Mouse (Mus musculus): ENCODE measurements around the gene Gamt. TPM values are rescaled to one million over a fixed set of nuclear protein-coding genes. Genes with fewer than 3 reads are reported as not detected.
A peak's percentile ranks its signal among the peaks of the same experiment; 100 is the strongest.

Gamt gene
- total RNA-seq (2021) = 10 to 100 TPM; 43.1 to 54.7 TPM

GRCm38 (mm10) chr10:80260642-80261584, at the start of gene Gamt, which contains the start of gene Dazap1:
TSS of gene Gamt (minus strand) at chr10:80261012.
TSS of gene Dazap1 (plus strand) at chr10:80261486.
- peak; percentile 82 to 88 for DNase-seq (ENCODE audit: extremely low spot score in 1 of 2, low spot score in 1 of 2)

DNA sequence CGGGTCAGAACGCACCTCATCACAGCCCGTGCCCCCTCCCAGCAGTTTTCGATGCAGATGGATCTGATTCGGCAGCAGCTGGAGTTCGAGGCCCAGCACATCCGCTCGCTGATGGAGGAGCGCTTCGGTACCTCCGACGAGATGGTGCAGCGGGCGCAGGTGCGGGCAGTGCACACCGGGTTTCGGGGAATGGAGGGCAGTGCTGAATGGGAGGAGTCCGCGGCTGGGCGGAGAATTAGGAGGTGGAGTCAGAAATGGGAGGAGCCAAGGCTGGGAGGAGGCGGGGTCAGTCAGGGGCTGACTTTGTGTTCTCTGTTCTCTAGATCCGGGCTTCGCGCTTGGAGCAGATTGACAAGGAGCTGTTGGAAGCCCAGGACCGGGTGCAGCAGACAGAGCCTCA, 44.0 kb upstream of the Gamt start:
- no peak for DNase-seq (ENCODE audit: extremely low spot score in 1 of 2, low spot score in 1 of 2)

DNA sequence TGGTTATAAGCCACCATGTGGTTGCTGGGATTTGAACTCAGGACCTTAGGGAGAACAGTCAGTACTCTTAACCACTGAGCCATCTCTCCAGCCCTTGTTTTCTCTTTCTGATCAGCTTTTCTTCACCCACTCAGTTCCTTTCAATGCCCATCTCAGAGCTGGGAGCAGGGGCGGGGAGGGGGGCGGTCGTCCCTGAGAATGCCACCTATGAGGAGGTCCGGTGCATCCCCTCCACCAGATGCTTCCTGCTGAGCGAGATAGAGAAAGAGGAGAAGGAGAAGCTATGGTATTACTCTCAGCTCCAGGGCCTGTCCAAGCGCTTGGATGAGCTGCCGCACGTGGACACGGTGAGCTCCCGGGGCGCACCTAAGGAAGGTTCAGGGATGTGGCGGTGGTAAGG, 43.6 kb upstream of the Gamt start:
- DNase-seq (ENCODE audit: extremely low spot score in 1 of 2, low spot score in 1 of 2) = no peak

GRCm38 (mm10) chr10:80302471-80302881, 41.7 kb upstream of the Gamt start:
- DNase-seq (ENCODE audit: extremely low spot score in 1 of 2, low spot score in 1 of 2) = no peak

- no peak for DNase-seq (ENCODE audit: extremely low spot score in 1 of 2, low spot score in 1 of 2)
These were observed 41.2 kb upstream of the Gamt start for GRCm38 (mm10) chr10:80302082-80302355.

DNA sequence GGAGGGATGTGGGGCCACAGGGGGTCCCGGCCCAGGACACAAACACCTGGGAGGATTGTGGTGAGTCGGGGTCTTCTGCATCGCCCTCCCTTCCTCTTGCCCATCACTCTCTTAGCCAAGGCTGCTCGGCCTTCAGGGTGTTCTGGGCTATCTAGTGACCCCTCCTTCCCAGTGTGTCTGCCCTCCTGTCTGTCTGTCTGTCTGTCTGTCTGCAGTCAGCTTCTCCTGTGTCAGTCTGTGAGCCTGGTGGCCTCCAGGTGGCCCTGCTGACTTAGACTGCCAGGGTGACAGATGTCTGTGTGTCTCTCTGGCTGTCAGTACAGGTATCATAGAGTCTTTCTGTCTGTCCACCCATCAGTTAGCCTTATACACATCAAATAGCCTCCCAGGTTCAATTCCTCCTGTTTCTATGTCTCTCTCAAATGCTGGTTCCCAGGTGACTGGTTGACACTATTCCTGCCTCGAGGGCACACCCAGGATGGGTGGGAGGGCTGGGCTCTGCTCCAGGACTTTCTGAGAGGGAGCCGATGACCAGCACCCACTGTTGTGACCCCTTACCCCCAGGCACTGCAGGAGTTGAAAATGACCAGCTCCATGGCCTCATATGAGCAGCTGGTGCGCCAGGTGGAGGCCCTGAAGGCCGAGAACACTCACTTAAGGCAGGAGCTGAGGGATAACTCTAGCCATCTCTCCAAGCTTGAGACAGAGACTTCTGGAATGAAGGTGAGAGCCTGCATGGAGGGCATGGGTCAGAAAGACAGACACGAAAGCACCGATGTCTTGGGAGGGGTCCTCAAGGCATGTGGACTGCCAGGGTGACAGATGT, 40.7 kb upstream of the Gamt start:
- DNase-seq (ENCODE audit: extremely low spot score in 1 of 2, low spot score in 1 of 2) = no peak

GRCm38 (mm10) chr10:80300672-80301181, 39.9 kb upstream of the Gamt start:
- no peak for DNase-seq (ENCODE audit: extremely low spot score in 1 of 2, low spot score in 1 of 2)

DNA sequence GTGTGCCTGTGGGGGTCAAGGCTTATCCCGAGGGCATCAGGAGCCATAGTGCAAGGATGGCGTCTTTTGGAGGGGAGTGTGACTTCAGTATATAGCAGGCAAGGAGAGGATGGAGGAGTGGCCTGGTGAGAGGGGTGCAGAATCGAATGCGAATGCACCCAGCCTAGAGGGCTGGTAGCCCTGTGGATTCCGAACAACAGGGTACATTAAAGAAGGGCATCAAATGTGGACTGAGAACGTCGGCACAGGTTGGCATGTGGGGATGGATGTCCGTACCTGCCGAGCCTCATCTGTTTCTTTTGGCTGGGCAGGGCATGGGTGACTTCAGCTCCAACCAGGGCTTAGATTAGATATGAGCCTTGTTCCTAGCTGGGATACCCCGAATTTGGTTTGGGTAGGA, 39.0 kb upstream of the Gamt start:
- DNase-seq (ENCODE audit: extremely low spot score in 1 of 2, low spot score in 1 of 2) = no peak

DNA sequence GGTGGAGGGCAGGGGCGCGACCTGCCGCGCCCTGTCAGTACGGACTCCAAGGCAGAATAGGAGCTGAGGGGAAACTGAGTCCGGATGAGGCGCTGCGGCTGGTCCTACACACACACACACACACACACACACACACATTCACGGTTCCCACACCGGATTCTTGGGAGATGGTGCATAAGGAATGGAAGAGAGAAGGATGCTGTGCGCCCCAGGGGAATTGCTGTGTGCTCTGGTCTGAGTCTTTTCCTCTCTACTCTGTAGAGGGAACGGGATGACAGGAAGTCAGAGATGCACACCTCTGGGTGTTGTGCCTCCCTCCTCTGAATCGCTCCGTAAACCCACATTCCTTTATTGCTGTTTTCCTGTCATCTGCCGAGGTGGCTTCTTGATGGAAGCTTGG, 38.5 kb upstream of the Gamt start:
- DNase-seq (ENCODE audit: extremely low spot score in 1 of 2, low spot score in 1 of 2) = no peak

GRCm38 (mm10) chr10:80298571-80299281, 37.9 kb upstream of the Gamt start:
- DNase-seq (ENCODE audit: extremely low spot score in 1 of 2, low spot score in 1 of 2) = peak; percentile 87 to 92

GRCm38 (mm10) chr10:80297526-80298133, 36.8 kb upstream of the Gamt start:
- DNase-seq (ENCODE audit: extremely low spot score in 1 of 2, low spot score in 1 of 2) = no peak

DNA sequence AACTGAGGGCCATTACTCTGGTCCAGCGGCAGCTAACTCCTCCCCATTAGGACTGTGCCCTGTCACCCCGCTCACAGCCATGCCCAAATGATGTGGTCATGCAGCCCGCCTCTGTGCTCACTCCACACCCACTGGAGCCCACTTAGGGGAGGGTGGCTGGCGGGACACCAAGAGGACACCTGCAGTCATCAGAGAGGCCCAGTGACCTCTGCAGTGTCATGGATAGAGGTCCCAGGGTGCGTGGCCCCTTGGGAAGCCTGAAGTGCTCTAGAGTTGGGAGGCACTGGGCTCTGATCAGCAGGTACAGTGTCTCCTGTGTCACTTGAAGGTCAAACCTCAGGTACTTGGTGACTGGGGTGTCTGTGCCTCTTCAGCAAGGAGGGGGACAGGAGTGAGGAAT, 36.0 kb upstream of the Gamt start:
- no peak for DNase-seq (ENCODE audit: extremely low spot score in 1 of 2, low spot score in 1 of 2)

GRCm38 (mm10) chr10:80295618-80296425, 35.0 kb upstream of the Gamt start, which contains the start of gene Apc2:
TSS of gene Apc2 (plus strand) at chr10:80295977.
- peak; percentile 72 to 73 for DNase-seq (ENCODE audit: extremely low spot score in 1 of 2, low spot score in 1 of 2)

DNA sequence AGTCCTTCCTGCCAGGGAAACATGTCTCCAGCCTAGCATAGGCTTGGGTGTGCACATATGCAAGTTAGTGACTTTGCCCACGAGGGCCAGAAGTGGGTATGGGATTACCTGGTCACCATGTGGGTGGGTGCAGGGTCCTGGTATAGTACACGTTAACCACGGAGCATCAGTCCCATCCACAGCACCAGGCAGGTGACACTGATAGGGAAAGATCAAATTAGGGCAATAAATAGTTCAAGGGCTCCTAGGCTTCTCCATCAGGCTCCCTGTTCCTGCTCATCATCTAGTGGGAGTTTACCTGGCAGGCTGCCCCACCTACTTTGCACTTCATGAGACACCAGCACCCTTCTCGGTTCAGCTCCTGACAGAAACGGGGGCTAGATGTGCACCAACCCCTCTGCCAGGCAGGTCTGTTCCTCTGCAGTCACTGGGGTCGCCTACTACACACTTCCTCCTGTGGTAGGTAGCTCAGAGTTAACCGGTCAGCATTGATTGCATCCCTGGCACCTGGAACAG, 34.0 kb upstream of the Gamt start:
- no peak for DNase-seq (ENCODE audit: extremely low spot score in 1 of 2, low spot score in 1 of 2)

DNA sequence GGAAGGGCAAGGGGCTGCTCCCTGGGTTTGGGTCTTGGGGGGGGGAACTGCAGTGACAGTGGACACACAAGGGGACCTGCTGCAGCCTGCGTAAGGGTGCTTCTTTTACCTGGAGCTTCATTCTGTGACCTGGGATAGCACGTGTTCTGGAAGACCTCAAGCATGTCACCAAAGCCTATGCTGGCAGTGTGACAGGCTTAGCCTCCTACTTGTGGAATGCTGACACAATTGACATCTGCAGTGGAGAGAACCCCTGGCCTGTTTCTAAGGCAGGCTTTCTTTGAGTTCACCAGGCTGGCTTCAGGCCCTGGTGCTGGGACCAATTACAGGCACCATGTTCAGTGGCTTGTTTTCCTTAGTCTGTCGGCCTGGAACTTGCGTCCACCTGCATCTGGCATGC, 33.5 kb upstream of the Gamt start:
- no peak for DNase-seq (ENCODE audit: extremely low spot score in 1 of 2, low spot score in 1 of 2)

- DNase-seq (ENCODE audit: extremely low spot score in 1 of 2, low spot score in 1 of 2) = no peak
These were observed 32.5 kb upstream of the Gamt start for GRCm38 (mm10) chr10:80293325-80293724.

- peak; percentile 89 to 90 for DNase-seq (ENCODE audit: extremely low spot score in 1 of 2, low spot score in 1 of 2)
These were observed 31.7 kb upstream of the Gamt start, which contains the start of gene Rps15 for GRCm38 (mm10) chr10:80292251-80293146. TSS of gene Rps15 (plus strand) at chr10:80292453.

DNA sequence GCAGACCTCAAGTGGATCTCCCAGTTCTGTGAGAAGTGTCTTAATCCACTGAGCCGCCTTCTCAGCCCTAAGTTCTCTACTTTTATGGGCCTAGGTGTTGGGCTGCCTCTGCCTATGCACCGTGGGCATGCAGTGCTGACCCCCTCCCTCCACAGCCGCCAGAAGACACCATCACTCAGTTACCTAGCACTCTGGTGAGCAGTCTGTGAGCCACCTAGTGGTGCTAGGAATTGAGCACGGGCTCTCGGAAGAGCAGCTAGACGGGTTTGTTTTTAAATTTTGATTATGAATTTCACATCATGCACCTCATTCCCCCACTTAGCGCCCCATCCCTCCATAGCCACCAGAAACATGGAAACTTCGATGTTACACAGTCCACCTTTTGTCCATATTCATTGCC, 27.8 kb upstream of the Gamt start:
- DNase-seq (ENCODE audit: extremely low spot score in 1 of 2, low spot score in 1 of 2) = no peak

Data from layer of hippocampus, postnatal 25 days (tissue).